Mouse (Mus musculus) spleen, postnatal 4 days (tissue): Measurements from ENCODE around the gene Xbp1.
"Not testable (repeated sequence)": the region's sequence is repeated elsewhere in the genome, so short reads cannot be mapped to it uniquely, and the experiment has no call there.

Source experiments
- DNase-seq, 2 experiments: peaks; one replicate each; pipeline ENCODE4 v3.0.0; 2022; ENCODE audit warnings: low spot score in 2 of 2

Gene Xbp1

DNA sequence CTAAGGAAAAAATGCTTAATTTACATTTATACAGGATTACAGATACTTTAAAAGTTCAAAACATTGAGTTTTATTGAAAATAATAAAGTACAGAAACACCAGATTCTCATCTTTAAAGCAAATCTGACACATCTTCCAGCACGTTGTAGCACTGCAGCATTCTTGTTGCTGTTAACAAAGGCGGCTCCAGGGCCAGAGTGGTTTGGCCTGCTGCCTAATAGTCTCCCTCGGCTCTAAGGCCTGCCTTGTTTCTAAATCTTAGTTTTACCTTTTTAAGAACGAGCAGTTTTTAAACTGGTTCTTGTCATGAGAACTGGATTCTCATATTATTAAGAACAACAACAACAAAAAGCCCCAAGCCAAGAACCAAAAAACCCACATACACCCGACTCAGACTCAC is 8.4 kb downstream of the Xbp1 start:
- DNase-seq = no peak

DNA sequence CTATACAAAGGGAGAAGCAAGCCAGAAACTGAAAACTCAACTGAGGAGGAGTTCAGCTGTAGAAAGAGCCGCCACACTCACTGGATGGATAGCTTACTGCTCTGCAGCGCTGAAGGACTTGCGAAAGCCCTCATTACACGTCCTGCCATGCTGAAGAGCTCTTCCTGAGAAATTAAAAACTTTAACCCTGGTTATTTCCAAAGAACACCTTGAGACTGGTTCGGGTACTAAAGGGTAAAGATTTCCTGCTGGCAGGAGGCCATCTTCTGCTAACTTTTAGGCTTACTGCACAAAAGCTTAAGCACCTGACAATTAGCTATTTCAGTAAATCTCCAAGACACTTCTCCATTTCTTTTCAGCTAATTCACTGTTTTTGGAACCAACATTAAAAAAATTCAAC is 9.7 kb downstream of the Xbp1 start:
- DNase-seq = no peak

DNA sequence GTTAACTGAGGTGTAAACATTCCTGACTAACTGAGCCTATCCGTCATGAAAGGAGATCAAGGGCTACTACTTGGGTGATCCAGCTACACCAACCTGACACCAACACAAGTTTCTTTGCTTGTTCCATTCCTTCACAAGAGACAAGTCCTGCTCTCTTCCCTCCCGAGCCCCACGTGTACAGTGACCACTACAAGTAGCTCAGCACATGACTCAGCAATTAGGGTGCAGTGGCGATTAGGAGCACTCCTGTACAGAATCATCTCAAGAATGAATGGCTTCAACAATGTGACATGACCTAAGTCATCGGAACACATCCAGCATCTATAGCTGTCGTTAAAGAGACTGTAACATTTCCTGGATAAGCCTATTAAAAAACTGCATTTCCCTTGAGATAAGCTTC is 10.3 kb downstream of the Xbp1 start:
- DNase-seq = no peak

DNA sequence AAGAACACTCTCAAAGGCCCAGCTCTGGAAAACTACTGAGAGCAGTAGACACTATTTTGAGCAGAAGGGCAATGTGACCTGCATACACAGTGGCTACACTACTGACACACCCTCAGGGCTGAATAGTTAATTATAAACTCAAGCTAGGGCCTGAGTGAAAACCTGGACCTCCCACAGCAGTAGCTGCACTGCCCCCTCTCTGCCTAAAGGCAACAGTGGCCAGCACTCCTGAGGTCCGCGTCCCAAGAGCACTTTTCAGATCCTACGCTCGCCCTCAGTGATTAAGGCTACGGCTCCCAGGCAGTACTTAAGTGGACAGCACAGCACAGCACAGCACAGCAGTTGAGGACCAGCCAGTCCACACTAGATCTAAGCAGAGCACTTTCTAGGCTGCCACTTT is 12.6 kb downstream of the Xbp1 start:
- DNase-seq = no peak

DNA sequence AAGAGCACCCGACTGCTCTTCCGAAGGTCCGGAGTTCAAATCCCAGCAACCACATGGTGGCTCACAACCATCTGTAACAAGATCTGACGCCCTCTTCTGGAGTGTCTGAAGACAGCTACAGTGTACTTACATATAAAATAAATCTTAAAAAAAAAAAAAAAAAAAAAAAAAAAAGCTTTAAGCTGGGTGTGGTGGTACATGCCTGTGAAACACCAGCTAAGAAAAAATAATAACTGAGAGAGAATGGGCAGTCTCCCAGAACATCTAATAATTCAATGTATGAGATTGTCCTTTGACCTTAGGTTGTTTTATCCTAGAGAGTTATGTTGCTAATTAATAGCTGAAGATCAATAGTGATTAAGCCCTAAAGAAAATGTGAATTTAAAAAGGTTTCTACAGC is 17.0 kb downstream of the Xbp1 start:
- DNase-seq = not testable (repeated sequence)

DNA sequence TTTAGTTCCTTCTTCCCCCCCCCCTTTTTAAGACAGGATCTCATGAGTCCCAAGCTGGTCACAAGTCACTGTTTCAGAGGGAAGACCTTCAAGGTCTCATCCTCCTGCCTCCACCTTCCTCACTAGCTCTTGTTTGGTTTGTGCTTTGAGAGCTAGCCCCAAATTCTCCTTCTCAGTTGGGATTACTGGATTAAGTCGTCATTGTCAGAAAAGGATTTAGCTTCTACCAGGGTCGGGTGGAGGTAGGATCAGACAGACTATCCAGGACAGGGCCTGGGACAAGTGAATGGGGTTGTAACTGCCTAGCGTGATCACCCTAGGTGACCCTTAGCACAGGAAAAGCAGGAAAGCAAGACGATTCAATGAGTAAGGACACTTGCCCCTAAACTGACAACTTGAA is 19.9 kb downstream of the Xbp1 start:
- DNase-seq = no peak

DNA sequence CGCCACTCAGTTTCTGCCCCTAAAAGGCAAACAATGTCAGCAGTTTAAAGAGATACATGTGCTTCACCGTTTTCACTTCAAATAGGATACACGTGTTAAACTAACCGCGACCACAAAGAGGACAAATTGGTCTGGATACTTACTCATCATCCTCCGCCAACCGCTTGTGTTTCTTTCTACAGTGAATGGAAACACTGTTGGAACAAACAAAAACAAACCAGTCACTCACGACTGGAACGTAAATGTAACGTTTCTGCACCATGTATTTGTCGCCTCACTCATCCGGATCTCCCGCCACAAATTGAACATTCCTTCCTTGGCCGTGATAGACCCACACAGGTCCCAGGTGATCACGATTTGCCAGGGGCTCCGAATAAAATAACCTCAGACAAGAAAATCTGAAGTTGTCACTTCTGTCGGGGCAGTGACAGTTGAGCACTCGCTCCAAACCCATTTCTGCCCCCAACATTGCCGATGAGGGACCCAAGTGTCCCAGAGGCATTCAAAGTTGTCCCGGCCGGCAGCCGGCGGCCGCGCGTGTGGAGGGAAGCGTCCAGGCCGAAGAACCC is 20.9 kb downstream of the Xbp1 start:
- no peak for DNase-seq

DNA sequence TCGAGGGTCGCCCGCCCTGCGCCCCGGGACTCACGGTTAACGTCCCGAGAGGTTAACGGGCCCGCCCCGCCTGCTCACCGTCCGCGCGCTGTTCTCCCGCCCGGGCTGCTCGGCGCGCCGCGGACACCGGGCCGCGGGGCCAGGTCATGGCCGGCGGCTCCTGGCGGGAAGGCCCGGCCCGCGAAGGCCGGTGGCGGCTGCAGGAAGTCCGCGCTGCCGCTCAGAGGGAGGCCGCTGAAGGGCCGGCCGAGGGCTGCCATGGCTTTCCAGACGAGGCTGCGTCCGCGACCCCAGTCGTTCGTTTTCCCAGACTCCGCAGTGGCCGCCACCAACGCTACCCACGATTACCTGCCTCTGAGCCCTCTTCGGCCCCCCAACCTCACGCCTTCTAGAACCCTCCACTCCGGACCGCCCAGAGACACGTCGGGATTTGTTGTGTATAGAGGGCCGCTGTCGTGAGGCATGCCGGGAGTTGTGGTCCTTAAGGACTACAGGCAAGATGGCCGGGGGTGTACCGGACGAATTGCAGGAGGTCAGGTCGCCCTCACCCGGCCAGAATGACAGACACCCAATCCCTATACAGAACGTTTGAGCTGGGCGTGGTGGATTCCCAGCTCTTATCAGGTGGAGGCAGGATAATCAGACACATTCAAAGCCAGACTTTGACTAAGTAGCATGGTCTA is 21.5 kb downstream of the Xbp1 start, which contains the start of gene Ccdc117:
Gene Ccdc117, minus strand, starts transcription at position 389 of the 683 bp plus-strand sequence.
- DNase-seq = peak; percentile 87 to 91

DNA sequence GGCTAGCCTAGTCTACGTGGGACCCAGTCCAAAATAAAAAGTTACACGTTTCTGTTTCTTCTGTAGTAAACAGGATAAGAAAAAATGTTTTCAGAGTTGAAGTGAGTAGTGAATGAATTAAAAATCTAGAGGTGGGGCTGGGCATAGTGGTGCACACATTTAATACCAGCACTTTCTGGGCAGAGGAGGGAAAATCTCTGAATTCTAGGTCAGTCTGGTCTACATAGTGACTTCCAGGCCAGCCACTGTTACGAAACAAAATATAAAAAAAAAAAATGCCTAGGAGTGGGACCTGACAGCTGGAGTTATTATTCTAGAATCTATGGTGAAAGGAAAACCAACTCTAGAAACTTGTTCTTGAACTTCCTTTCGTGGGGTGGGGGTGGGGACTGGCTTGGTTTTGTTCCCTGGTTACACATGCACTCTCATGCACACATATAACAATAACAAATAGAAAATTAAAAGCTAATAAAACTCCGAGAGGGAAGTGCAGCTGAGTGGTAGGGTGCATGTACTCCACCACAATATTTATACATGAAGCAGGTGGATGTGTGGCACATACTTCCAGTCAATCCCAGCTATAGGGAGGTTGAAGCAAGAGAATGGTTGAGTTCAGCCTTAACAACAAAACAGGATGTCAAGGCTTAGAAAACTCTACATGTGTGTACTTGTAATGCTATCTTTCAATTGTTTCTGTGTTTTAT is 22.2 kb downstream of the Xbp1 start:
- DNase-seq = no peak

DNA sequence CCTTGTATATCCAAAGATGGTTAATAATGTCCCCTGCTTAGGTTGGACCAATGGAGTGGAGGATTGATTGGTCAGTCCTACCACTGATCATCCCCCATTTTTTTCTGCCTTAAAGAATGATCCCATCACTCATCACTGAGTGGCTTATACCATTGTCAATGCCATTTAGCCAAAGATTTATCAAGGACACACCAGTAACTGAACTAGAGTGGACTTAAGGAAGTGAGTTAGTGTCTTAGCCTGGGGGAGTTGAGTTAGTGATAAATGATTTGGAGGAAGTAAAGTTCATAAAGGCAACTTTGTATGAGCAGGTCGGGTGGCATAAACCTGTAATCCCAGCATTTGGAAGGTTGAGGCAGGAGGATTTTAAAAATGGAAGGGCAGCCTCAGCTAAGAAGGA is 22.8 kb downstream of the Xbp1 start:
- DNase-seq = no peak

DNA sequence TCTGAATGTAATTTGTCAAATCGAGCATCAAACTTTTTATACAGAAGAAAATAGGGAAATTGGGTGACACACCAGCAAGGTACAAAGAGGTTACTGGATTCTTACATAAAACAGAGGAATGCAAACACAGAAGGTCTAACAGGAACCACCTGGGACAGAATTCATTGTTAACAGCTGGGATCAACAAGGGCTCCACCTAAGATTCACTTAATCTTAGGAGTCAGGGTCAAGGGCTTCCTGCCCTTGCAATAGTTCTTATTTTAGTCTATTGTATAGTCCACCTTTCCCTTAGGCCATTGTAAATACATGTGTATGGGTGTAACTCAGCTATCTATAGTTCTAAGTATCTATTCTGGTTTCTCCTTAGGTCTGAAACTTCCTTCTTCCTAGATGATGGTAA is 24.2 kb downstream of the Xbp1 start:
- not testable (repeated sequence) for DNase-seq

DNA sequence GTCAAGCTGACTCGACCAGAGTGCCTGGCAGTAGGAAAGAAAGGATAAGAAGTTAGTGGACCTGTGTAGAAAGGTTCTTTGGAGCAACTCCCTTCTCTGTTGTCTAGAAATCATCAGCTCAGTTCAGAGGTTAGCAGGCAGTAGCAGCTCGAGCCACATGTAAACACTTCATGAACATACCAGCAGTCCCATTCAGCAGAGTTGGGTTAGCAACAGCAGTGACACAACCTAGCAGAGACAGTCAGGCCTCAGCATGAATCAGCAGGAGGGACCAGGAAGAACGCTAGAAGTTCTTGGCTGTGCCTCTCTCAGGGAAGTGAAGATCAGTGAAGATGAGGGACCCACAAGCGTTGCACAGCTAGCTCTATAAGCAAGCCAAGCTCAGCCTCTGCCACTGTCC is 25.0 kb downstream of the Xbp1 start:
- no peak for DNase-seq

DNA sequence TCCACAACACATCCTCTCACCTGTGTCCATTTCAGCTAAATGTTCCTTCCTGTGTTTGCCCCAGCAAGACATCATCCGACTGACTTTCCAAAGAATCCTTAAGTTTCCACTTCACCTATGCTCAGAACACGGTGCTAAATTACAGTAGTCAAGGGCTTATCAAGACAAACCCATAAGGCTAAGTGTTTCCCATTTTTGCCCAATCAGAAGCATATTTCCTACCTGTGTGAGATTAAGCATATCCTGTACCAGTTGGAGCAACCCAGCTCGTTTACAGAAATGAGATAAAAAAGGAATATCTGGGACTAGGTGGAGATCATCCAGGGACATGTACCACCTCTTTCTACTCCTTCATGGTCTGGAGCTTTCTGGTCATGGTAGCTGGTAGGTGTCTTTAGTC is 26.2 kb downstream of the Xbp1 start:
- no peak for DNase-seq

DNA sequence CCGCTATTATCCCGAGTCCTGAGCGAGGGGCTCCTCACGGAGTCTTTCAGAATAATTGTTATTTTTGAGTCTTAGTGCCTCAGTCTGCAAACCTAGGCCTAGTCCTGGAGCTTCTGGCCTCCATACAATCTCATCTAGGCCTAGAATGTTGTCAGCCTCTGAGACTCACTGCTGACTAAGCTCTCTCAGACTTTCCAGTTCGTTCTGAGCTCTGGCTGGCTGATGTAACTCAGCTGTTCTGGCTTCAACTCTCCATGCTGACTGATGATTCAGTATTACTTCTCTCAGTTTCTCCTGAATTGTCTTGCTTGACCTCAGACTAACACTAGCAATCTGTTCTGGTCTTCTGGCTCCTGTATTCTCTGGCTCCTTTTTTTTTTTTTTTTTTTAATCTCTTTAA is 31.0 kb downstream of the Xbp1 start:
- DNase-seq = no peak

DNA sequence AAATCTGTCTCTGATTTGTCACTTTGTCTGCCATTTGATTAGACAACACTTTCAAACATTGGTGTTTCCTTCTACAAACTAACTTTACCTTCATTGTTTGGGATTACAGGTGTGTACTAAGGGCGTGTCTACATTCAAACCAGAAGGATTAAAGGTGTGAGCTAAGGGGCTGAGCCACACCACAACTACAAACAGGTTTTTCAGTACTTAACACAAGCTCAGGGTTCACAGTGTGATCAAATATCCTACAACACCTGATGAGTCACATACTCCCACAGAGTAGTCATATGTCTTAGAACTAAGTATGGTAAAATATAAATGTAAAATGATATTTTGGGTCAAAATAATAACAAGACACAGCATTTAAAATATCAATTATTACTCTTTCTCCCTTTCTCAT is 31.5 kb downstream of the Xbp1 start:
- no peak for DNase-seq

DNA sequence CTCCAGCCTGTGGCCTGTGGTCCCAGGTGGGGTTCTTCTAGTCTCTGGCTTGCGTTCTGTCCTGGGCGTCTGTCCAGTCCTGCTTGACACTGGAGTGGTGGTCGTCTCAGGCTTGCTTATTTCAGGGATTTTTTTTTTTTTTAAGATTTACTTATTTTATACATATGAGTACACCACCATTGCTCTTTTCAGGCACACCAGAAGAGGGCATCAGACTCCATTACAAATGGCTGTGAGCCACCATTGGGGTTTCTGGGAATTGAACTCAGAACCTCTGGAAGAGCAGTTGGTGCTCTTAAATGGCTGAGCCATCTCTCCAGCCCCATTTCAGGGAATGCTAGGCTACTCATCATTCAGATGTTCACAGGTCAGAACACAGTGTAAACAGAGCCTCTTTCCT is 39.8 kb downstream of the Xbp1 start:
- DNase-seq = no peak

DNA sequence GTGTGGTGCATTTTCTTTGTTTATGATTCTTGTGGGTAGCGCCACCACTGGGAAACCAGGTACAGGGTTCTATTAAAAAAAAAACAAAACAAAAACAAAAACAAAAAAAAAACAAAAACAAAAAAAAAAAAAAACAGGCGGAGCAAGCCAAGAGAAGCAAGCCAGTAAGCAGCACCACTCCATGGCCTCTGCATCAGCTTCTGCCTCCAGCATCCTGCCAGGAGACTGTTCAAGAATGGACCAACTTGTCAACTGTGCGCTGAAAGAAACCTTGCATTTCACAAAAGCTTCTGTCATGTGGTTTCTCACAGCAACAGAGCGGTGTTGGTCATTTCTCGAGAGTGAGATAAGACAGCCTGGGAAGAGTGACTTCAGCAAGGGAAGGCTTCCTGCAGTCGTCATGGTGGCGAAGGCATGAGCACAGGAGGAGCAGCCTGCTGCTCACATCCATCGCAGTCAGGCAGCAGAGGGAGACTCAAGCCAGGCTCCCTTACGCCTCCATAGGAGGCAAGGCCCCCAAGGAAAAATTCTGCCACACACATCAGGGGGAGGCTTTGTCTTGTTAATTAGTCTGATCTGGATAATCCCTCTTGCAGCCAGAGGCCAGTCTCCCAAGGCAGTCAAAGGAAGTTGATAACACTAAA is 42.3 kb downstream of the Xbp1 start:
- DNase-seq = no peak

DNA sequence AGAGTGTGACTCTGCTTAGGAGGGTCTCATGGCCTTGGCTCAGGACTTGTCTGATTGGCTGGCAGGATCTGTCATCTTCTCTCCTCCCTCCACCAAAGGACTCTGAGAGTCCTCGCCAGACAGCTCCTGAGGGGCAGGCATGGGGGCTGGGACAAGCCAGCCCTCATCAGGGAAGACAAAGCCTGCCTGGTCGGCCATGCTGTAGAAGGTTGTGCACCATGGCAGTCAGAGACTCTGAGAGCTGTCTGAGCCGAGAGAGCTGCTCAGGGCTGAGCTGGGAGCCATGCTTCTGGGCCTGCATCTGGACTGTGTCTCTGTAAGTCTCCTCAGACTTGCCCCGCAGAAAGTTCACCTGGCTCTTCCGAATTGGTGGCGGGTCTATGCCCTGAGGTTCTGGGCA is 43.4 kb downstream of the Xbp1 start:
- peak in 1 of 2 experiments; percentile 56 for DNase-seq

DNA sequence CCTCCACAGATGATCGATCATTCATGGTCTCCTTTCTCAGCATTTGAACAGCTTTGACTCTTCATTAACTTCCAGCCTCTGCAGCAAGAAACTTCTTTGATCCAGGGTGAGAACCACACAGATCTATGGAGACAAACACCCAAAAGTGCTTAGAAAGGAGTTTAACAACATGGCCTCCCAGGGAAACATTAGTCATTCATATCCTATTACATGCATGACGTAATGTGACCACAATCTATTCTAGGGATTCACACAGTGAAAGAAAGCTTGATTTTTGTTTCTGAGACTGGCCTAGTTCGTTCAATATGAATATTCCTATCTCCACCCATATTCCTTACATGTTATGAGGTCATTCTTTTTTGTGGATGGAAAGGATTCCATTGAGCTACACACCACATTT is 45.1 kb downstream of the Xbp1 start:
- DNase-seq = no peak

DNA sequence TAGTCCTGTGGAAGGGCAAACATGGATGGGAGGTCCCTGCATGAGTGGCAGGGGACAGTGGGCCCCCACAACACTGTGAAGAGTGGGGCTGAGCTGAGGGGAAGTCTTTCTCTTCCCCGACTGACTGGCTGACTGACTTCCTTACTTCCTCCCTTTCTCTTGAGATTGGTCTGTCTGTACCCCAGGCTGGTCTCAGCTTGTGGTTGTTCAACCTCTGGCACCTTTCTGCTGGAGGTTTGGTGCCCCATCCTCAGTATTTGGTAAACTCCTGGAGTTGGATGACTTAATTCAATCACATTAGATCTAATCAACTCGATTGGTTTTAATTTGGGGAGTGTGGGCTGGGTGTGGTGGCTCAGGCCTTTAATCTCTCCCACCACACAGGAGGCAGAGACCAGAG is 46.0 kb downstream of the Xbp1 start:
- DNase-seq = no peak

DNA sequence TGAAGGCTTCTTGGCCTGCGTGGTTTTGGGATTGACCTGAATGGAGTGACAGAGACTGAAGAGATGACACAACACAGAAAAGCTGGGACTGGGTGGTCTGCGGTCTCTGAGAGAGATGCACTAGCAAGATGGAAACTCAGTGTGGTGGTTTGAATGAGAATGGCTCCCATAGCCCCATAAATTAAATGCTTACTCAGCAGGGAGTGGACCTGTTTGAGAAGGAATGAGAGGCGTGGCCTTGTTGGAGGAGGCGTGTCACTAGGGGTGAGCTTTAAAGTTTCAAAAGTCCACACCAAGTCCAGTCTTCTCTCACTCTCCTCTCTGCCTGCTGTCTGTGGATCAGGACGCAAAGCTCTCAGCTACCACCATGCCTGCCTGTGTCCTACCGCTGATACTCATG is 47.2 kb downstream of the Xbp1 start:
- no peak for DNase-seq

DNA sequence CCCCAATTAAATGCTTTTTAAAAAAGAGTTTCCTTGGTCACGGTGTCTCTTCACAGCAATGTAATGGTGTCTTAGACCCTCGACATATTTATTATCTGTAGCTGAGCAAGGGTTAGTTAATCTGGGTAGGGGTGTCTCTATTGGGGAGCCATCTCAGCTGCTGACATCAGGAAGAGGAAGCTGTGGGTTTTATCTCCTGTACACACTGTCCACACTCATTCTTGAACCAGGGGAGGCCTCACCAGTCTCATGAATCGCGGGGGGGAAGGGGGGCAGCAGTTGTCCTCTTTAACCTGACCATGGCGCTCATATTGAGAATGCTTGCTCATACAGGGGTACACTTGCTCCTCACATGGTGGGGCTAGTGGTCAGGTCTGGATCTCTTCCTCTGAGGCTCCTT is 47.6 kb downstream of the Xbp1 start:
- DNase-seq = no peak

DNA sequence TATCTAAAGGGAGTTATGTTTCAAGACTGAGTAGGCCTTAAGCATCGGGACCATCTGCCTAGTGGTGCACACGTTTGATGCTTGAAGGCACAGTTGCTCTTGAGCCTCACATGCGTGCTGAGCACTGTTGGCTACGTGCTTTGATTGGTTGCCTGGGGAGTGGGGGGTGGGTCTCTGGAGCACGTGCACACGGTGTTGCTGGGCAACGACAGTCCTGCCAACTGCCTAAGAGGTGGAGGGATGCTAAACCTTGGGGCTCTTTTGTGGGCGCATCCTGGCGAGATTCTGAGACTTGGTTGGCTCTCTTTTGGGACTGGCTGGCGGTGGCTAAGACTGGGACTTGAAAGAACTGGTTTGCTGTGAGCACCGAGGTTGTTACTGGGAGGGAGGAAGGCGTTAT is 49.0 kb downstream of the Xbp1 start, which contains the start of gene Ankrd36:
Gene Ankrd36, plus strand, starts transcription at position 211 of the 400 bp plus-strand sequence.
- no peak for DNase-seq
